Mouse (Mus musculus): Measurements from ENCODE around the gene Plekha7.

Gene Plekha7

DNA sequence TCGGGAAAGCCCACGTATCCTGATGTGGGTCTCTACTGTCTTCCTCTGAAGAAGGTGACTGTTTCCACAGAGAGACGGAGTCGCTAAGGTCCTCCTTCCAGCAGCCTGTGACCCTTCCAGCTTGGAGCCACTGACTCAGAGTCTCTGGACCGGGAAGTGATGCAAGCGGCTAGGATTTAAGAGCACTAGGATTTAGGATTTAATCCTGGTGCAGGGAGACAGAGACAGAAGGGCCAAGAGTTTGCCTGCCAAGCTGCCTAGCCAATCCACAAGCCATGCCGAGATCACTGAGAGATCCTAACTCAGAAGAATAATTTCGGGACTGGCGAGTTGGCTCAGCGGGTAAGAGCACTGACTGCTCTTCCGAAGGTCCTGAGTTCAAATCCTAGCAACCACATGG is 59.6 kb downstream of the Plekha7 start:
- DNase-seq (ENCODE audit: low spot score), result no peak

DNA sequence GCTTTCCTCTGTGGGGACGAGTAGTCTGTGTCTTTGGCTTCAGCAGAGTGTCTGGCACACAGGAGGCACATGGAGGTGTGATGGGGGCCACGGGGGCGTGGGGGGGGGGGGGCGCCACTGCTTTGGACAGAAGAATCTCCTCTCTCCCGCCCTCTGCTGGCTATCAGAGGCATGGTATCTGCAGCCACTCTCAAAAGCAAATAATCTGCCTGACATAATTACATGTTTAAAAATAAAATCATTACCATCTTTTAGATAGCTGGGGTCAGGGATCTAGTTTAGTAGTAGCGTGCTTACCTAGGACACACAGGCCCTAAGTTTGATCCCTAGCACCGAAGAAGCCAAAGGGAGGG is 60.8 kb downstream of the Plekha7 start:
- no peak for DNase-seq (ENCODE audit: low spot score)

DNA sequence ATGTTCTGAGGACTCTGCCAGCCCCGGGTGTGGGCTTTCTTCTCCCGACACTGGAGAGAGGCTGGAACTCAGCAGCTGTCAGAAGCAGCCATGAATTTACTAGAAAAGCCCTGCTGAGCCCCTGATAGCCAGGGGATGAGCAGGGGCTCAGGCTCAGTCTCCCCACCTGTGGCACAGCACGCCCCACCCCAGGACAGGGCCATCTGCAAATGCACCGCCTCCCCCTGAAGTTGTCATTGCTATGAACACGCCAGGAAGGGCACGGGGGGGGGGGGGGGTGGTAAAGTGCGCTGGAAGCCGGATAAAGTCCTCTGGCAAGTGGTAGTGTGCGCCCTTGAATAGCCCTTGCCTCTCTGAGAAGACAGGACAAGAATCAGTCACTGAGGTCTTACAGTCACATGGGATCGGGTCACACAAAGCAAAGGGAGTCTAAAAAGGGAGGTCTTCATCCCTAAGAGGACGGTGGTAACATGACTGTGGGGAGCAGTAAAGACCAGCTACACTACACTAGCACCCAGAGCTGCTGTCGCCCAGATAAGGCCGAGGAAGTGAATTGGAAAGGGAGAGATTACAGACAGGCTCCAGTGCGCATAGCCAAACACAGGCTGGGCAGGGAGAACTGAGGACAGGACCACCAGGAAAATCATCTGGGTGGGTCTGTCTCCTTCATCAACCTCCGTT is 61.3 kb downstream of the Plekha7 start:
- DNase-seq (ENCODE audit: low spot score), result no peak

DNA sequence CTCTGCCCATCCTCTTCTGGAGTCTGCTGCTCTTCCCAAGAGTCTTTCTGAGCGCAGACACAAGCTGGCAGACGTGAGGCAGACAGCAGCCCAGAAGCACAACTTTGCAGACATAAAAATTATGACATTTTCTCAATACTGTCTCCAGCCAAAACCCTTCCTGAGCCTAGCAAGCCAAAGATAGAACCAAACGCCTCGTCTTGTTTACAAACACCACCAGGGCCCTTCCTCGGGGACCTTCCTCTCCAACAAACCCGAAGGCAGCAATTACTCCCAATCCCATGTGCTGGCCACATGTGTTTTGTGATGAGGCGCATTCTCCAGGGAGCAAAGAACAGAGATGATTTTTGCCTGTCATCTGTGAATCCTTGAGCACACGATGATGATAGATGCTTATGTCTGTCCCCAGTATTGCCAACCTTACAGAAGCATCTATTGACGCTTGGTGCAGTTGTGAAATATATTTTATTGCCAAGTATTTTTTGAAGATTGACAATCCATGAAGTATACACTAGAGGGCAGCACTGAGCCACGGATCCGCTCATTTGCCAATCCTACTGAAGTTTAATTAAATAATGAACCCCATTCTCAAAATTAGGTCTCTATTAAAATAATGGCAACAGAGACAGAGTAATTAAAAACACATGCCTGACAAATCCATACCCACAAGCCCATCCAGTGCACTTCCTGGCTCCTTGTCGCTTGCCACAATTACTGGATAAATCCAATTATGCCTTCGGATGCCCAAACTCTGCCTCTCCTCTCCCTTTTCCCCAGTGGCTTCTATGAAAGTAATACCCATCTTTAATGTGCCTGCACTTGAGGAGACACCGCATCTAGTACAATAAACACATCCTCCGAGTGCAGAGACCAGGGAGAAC is 62.1 kb downstream of the Plekha7 start:
- no peak for DNase-seq (ENCODE audit: low spot score)

DNA sequence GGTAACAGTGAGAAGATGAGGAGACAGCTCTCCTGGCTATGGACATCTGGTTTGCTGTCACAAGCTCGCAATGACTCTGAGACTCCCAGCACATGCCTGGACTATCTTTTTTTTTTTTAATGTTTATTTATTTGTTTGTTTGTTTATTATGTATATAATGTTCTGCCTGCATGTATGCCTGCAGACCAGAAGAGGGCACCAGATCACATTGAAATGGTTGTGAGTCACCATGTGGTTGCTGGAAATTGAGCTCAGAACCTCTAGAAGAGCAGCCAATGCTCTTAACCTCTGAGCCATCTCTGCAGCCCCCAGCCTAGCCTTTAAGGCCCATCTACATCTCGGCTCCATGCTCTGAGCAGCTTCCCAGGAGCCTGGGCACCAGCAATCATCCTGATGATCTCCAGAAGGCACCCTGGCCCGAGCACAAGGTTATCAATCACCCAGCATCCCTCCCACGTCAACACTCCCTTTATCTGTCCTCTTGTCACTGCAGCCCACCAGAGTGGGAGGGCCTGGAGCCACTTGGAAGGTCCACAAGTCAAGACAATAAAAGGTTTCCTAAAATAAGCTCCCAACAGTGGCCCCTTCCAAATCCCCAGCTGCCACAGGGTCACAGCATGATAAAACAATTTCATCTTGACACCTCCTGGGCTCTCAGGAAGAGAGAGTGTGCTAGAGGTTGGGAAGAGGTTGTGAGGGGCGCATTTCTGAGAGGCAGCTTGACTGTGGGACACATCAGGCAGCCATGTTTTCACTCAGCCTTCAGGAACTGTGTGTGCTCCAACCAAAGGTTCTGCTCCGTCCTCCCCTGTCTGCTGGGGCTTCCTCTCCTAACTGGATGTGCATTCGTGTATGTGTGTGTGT is 63.6 kb downstream of the Plekha7 start:
- DNase-seq (ENCODE audit: low spot score), result no peak

DNA sequence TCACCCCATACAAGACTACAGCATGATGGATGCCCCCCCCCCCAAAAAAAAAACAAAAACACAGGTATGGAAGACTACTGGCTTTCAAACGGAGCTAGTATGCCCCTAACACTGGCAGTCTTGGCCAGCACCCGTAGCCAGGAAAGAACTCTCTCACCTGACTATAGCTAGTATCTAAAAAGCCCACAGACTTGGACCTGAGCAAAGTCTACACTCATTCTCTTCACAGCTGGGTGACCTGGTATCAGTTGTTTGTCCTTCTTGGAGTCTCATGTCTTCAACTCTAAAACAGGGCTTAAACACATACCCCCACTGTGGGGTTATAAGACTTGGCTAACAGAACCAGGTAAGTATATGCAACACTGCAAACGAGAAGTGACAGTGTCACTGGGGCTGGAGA is 65.4 kb downstream of the Plekha7 start:
- no peak for DNase-seq (ENCODE audit: low spot score)

DNA sequence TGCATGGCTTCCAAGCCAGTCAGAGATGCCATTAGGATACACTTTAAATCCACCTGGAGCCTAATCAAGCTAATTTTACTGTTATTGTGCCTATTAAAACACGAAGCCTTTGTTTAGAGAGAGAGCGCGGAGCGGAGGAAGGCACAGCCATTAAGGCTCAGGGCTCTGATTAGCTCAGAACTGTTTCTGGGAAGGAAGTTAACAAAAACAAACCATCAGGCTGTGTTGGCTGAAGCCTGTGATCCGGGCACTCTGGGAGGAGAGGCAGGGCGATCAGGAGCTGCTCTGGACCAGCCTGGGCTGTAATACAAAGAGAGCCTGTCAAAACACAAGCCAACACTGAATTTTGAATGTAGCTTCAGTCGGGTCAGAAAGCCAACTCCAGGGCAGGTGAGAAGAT is 66.6 kb downstream of the Plekha7 start:
- DNase-seq (ENCODE audit: low spot score), result no peak

DNA sequence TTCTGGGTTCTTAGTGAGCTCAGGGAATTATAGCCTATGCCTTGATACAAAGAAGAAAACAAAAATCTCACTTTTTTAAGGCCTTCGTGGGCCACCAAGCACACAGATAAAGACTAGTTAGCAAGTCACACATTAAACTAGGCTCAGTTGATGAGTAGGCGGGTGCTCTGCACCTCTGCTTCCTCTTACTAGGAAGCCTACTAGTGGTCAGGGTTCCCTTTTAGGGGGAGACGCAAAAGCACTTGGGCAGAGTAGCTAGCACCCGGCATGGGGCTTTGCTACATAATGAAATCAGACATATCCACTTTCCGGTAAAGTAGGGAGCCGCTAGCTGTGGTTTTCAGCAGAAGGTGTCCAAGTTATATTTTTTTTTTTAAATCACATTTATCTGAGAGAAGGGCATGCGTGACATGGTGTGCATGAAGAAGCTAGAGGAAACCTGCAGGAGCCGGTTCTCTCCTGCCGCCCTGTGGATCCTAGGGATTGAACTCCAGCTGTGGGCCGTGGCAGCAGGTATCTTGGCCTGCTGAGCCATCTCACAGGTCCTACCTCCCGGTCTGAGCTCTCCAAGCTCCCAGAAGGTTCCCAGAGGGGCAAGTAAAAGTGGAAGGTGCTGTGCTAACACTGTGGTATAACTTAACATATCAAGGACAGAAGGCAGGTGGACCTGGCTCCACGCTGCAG is 67.2 kb downstream of the Plekha7 start:
- DNase-seq (ENCODE audit: low spot score), result no peak

DNA sequence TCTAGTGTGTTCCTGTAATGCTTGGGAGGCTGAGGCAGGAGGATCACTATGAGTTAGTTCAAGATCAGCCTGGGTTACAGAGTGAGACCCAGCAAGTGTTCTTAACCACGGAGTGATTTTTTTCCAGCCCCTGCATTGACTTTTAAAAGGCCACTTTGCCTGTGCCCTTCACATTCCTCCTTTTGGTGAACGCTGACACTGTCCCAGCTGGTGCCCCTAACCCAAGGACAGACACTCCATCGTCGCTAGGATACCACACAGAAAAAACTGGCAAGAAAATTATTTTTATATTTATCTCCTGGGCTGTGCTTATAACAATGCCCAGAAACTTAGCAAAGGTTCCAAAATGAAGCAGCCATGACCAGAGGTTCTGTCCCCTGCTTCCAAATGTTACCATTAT is 67.8 kb downstream of the Plekha7 start:
- no peak for DNase-seq (ENCODE audit: low spot score)

DNA sequence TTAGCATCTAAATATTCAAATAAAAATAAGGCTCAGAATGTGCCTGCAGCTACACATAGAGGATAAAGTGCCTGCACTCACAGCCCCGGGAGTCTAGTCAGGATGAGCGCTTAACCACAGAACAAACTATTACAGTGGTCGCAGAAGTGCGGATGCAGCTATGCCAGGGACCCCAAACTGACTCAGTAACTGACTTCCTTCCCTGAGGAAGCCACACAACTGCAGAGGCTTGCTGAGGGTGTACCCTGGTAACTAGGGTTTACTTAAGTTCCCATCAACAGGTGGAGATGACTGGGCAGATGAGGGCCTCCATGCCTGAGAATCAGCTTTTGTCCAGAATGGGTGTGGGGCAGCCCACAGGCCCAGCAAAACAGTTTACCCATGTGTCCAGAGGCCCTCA is 69.9 kb downstream of the Plekha7 start:
- no peak for DNase-seq (ENCODE audit: low spot score)

DNA sequence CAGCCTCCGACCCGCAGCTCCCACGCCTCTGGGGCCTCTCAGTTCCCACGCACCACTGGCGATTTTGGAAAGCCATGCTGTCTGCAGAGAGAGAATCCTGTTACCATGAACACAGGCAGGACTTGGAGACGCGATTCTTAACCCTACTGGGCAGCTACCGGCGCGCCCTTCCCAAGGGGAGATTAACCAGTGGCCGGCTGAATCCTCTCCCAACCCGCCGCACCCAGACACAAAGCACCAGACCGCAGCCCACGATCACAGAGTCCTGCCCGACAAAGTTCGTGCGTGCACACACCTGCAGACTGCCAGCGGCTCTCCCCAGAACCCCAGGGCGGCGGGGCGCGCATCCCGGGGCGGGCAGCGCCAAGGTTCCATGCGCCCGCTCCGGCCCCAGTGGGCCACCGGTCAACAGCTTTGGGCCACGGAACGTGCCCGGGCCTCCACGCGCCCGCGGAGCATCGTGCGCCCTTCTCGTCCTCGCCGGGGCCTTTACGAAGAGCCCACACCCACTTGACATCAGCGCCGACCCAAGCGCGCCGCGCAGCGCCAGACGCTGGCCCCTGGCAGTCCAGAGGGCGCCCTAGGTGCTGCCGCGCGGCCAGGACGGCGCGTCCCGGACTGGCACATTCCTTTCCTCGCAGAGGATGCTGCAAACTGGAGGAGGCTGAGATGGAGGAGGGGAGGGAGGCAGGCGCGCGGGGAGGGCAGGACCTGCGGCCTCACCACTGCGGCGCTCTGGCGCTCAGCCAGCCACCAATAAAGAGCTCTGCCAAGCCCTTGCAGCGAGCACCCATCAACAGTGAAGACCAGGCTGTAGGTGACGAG is 70.8 kb downstream of the Plekha7 start:
- no peak for DNase-seq (ENCODE audit: low spot score)

DNA sequence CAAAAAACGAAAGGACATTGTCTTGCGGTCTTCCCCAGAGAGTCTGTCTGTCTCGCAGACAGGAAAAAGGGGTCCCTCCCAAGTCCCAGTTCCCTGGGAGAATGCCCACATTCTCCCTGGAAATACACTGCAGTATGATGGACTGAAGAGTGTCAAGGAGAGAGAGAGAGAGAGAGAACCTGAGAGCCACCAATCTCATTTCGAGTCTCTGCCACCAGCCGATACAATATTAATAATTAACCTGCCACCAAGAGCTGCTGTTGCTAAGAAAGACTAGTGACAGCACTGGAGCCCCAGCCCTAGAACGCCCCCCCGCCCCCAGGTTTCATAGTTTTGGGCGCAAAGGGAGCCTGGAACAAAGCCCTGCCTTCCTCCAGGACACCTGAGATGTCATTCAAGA is 71.6 kb downstream of the Plekha7 start:
- DNase-seq (ENCODE audit: low spot score), result no peak

DNA sequence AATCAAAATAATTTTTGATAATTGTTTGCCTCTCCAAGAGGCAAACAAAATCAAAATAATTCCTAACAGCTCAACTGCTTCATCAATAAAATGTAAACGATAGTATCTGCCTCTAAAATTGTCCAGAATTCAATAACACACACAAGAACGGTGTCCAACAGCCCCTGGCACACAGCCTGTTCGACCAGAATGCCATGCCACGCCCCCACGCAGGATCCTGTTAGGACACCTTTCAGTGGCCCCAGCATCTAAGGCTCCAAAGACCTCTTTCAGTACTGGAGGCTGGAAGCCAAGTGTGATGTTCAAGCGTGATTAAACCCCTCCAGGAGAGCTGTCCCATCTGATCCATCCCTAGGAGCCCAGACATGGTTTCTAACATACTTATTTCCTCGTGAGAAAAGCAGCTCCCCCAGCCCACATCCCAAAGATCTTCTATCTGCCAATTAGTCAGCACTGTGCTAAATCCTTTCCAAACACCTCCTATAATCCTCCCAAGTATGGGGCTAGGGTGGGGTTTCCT is 73.8 kb downstream of the Plekha7 start:
- DNase-seq (ENCODE audit: low spot score), result no peak

DNA sequence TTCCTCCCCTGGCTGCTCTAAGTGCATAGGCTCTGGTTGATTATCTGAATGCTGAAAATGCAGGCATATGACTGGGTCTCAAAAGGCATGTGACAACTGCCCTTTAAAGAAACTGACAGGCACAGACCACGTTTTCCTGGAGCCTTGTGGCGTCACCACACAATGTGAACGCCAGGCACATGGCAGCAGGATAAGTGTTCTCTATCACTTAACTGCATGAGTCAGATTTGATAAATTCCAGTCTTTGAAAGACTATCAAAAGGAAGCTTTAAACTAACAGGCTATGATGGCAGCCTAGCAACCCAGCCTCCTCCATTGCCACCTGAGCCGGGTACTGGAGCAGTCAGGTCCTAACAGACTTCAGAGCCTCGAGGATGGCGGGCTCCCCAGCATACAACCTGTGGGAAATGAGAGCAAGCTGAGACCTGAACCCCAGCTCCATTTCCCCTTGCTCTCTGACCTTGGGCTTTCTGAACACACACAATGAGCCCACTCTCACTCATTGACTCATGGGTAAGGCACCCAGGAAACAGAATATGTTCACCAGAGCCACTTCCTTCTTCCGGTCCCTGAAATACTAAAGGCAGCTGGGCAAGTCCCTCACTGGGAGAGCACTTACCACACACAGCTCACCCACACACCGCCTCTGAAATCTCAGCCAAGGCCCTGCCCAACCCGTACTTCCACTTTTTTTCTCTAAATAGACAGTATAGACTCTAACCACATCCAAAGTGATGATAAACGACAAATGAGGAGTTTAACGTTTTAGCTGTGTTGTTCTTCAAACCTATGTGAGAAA is 77.2 kb downstream of the Plekha7 start:
- DNase-seq (ENCODE audit: low spot score), result no peak

DNA sequence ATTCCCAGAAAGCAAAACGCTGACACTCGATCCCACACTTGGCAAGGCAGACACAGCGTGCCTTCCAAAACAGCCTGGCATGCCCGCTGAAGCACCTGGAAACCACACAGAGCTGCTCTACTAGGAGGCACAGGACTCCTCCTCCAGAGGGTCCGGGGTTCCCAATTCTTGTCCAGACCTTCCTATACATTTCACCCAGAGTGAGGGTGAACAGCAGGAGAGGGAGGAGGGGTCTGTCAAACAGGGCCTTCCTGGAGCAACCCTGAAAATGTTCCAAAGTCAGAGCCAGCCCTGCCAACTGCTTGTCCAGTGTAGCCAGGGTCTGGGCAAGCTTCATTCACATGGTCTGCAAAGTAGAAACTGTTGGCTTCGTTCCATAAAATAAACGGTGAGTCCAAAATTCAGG is 81.3 kb downstream of the Plekha7 start:
- no peak for DNase-seq (ENCODE audit: low spot score)

DNA sequence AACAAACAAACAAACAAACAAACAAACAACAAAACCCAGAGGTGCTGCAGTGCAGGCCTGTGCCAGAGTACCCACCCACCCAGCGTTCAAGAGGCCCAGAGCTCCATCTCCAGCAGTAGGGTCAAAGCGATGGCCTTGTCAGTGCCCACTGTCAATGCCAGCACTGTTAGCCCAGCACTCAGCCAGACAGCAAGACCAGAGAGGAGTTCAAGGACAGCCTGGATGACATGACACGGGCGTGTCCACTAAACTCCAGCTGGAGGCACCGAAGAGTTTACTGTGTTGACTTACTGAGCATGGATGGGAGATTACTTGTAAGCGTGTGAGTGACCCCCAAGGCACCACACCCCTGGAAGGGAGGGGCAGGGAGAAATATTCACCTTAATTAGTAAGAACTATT is 81.9 kb downstream of the Plekha7 start:
- no peak for DNase-seq (ENCODE audit: low spot score)

DNA sequence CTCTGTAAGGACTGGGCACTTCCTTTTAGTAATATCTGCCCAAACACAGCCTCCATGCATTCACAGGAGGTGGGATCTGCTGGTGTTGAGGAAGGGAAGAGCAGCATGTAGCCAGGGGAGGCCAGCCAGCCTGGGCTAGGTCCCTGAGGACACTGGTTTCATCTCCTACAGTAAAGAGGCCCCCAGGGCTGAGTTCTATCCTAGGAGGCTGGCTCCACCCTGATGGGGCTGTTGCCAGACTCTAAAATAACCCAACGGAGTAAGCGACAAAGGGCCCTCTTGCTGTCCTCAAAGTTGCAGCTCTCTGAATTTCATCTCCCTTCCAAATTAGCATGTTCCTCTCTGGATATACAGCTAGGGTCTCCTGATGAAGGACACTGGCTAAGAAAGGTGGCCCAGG is 83.6 kb downstream of the Plekha7 start:
- DNase-seq (ENCODE audit: low spot score), result no peak

DNA sequence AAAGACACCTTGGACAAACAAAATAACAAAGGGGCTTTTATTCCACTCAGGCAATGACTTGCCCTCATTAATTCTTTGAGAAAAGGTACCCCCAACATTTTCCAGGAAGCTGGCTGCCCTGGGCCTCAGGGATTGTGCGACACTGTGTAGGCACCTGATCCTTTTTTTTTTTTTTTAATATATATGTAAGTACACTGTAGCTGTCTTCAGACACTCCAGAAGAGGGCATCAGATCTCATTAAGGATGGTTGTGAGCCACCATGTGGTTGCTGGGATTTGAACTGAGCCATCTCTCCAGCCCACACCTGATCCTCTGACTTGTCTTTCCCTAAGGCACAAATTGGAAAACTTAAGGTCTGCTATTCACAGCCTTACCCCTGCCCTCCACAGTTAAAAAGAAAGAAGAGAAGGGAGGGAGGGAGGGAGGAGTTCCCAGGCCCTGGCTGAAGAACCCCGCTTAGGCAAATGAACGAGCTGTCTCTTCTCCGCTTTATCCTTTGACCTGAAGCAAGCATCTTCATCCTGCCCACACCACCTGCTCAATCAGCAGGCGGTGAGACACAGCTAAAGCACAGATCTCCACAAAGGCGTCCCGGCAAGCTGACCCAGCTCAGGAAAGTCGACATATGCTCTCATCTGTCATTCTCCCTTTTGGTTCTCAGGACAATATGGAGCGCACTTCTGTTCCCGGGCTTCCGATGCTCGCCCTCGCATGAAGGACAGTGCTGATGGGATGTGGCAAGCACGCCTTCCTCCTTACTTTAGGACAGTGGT is 85.0 kb downstream of the Plekha7 start:
- no peak for DNase-seq (ENCODE audit: low spot score)

DNA sequence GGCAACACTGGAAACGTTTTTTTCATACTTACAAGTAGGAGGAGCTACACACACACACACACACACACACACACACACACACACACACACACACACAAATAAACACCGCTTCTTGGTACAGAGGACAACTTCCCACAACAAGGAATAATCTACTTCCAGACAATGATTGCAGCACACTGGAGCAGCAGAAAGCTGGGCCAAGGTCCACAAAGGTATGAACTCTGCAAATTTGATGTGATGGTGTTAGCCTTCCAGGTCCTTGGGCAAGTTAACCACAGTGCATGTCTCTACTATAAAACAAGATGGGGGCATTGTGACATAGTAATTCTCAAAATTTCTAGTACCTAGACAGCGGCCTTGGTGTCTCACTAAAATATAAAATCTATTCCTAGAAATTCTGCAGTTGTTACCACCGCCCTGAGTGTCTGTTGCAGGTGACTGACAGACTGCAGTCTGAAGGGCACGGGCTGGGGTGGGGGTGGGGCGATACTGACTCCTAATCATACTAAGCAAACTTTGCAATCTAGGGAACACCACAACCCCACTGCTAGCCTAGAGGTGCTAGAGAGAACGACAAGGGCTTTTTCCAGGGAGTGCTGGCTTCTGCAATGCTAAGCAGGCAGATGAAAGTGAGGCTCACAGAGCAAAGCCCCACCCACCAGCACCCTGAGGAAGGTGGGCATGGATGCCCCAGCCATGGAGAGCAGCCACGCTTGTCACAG is 85.7 kb downstream of the Plekha7 start:
- DNase-seq (ENCODE audit: low spot score), result no peak

All from urinary bladder, postnatal 10 days (tissue).